In genomic region chr1:36595167-36595931, GRCm38 (mm10) we compare ENCODE assay signal across 10 mouse cellular contexts. TPM values are rescaled to one million over a fixed set of nuclear protein-coding genes. Genes with fewer than 3 reads are reported as not detected.
A peak's percentile ranks its signal among the peaks of the same experiment; 100 is the strongest.
DNase-seq lines count a peak whose midpoint lies in the region; ATAC-seq and TF ChIP-seq lines count a peak whose summit lies in the region.
"Had no signal": no experiment of that assay in that cellular context is flagged by ENCODE, and none has a peak within 500 bp of the region (broad histone marks: within the 10 kb centered on the region; RNA-seq: fewer than 3 reads in every experiment).

No protein-coding gene starts in this region.

- no peak overlapping the region for H3K9ac ChIP-seq in midbrain, embryonic 12.5 days (replicated peaks)

- no peak overlapping the region for H3K4me2 ChIP-seq in midbrain, embryonic 12.5 days (replicated peaks)

- TF ChIP-seq CTCF in thymus, adult 2 months (IDR thresholded peaks at IDR 0.05; ENCODE audit: borderline replicate concordance, control insufficient read depth, extremely low read depth, insufficient read depth, low read length, poor library complexity), result no peak

- peaks cover 41% of the 10 kb centered on the region for H3K4me1 ChIP-seq in heart, embryonic 10.5 days
- H3K4me1 ChIP-seq in thymus, adult 2 months (replicated peaks; ENCODE audit: control insufficient read depth, insufficient read depth, low read length), result peaks cover 56% of the 10 kb centered on the region
- peaks cover 15% of the 10 kb centered on the region; the same call in 1 of the 2 replicates for H3K4me1 ChIP-seq in midbrain, embryonic 12.5 days

- 0 out of 2 replicates have a peak, but pooled peaks cover 4% of the 10 kb centered on the region for H3K27me3 ChIP-seq in heart, embryonic 10.5 days (ENCODE audit: insufficient read depth, poor library complexity, severe bottlenecking)
- no peaks in the 10 kb centered on the region for H3K27me3 ChIP-seq in thymus, adult 2 months (ENCODE audit: control insufficient read depth, insufficient read depth, low read length)
- H3K27me3 ChIP-seq in midbrain, embryonic 12.5 days, result no peaks in the 10 kb centered on the region

- H3K9me3 ChIP-seq in heart, embryonic 10.5 days, result no peaks in the 10 kb centered on the region
- no peaks in the 10 kb centered on the region for H3K9me3 ChIP-seq in midbrain, embryonic 12.5 days

- no peak for DNase-seq in heart, embryonic 10.5 days (ENCODE audit: low spot score)
- no peak for DNase-seq in heart, adult 18-20 months
- peak; percentile 48 for DNase-seq in thymus, adult 2 months
- no peak for DNase-seq in thymus, adult 18-20 months
- DNase-seq in cerebellum, adult 11 months, result no peak
- no peak for DNase-seq in natural killer cell, adult 2 months (ENCODE audit: low spot score in 2 of 2)
- DNase-seq: cerebellum, postnatal 36 days had no signal

- ATAC-seq in midbrain, embryonic 12.5 days (ENCODE audit: low FRiP score, low read depth), result no peak
- no peak for ATAC-seq in megakaryocyte, adult 5-6 weeks (ENCODE audit: poor library complexity, severe bottlenecking)

- WGBS in heart, embryonic 10.5 days, result 49% methylated on average over 10 of the region's 10 CpGs
- 26% methylated on average over 10 of the region's 10 CpGs for WGBS in thymus, adult 2 months
- WGBS in midbrain, embryonic 12.5 days, result 63% methylated on average over 10 of the region's 10 CpGs

- no peak for TF ChIP-seq POLR2A in thymus, adult 2 months (IDR thresholded peaks at IDR 0.05; ENCODE audit: control insufficient read depth, extremely low read depth, insufficient read depth, low read length, poor library complexity)

- peak overlapping the region; percentile 49; the same call in 1 of the 2 replicates for H3K27ac ChIP-seq in heart, embryonic 10.5 days
- H3K27ac ChIP-seq in thymus, adult 2 months (ENCODE audit: control insufficient read depth, insufficient read depth, low read length), result peak overlapping the region; percentile 68
- H3K27ac ChIP-seq in midbrain, embryonic 12.5 days (replicated peaks), result peak overlapping the region; percentile 46; the same call in 1 of the 2 replicates
- H3K27ac ChIP-seq: macrophage had no signal

- H3K4me3 ChIP-seq in heart, embryonic 10.5 days, result no peak overlapping the region
- no peak overlapping the region for H3K4me3 ChIP-seq in thymus, adult 2 months (ENCODE audit: control insufficient read depth, insufficient read depth, low read length)
- no peak overlapping the region for H3K4me3 ChIP-seq in midbrain, embryonic 12.5 days

- no peaks in the 10 kb centered on the region for H3K36me3 ChIP-seq in heart, embryonic 10.5 days
- no peaks in the 10 kb centered on the region for H3K36me3 ChIP-seq in thymus, adult 2 months (ENCODE audit: control insufficient read depth, insufficient read depth, low read length)
- H3K36me3 ChIP-seq in midbrain, embryonic 12.5 days, result no peaks in the 10 kb centered on the region

RNA-seq across cellular contexts. Expression of gene Sema4c, which starts 37.2 kb away (rescaled TPM):
- polyA plus RNA-seq in heart, embryonic 10.5 days (2016; fragmentation: Nextera tagmentation; extraction: Ambion mirVana), result 12.2 and 15.2 TPM in 2 replicates
- total RNA-seq in heart, adult 18-20 months (2021), result 10 to 100 TPM in 1 of 2 experiments, 1 to 10 TPM in 1; 9.2 to 10.4 TPM
- 15.5 and 16.8 TPM in 2 replicates for polyA plus RNA-seq in thymus, adult 2 months (2012; rRNA removed)
- polyA plus RNA-seq in midbrain, embryonic 12.5 days (2016; fragmentation: Nextera tagmentation; extraction: Ambion mirVana), result 35.2 and 37.6 TPM in 2 replicates
- 1.5 and 2.1 TPM in 2 replicates for total RNA-seq in megakaryocyte, adult 5-6 weeks (2015)
- total RNA-seq in megakaryocyte, adult 5-6 weeks (2017), result 1.8 and 3.6 TPM in 2 replicates

RNA-seq across cellular contexts. Expression of gene Ankrd39, which starts 48.1 kb away (rescaled TPM):
- 23.9 and 24.5 TPM in 2 replicates for polyA plus RNA-seq in heart, embryonic 10.5 days (2016; fragmentation: Nextera tagmentation; extraction: Ambion mirVana)
- total RNA-seq in heart, adult 18-20 months (2021), result 1 to 10 TPM; 5.8 to 6.2 TPM
- 48.4 and 51.8 TPM in 2 replicates for polyA plus RNA-seq in thymus, adult 2 months (2012; rRNA removed)
- polyA plus RNA-seq in midbrain, embryonic 12.5 days (2016; fragmentation: Nextera tagmentation; extraction: Ambion mirVana), result 19.6 and 19.8 TPM in 2 replicates
- 3.6 and 4.9 TPM in 2 replicates for total RNA-seq in megakaryocyte, adult 5-6 weeks (2015)
- 2.2 and 2.9 TPM in 2 replicates for total RNA-seq in megakaryocyte, adult 5-6 weeks (2017)

RNA-seq across cellular contexts. Expression of gene Gm42417, which starts 56.1 kb away (rescaled TPM):
- polyA plus RNA-seq in heart, embryonic 10.5 days (2016; fragmentation: Nextera tagmentation; extraction: Ambion mirVana), result 0.20 and 1.0 TPM in 2 replicates
- total RNA-seq in heart, adult 18-20 months (2021), result 100 to 1,000 TPM; 174 to 267 TPM
- polyA plus RNA-seq in thymus, adult 2 months (2012; rRNA removed), result not detected in 2 replicates
- 0.55 TPM in 1 of 2 replicates, not detected in the other for polyA plus RNA-seq in midbrain, embryonic 12.5 days (2016; fragmentation: Nextera tagmentation; extraction: Ambion mirVana)
- total RNA-seq in megakaryocyte, adult 5-6 weeks (2015), result not detected in 2 replicates
- not detected in 2 replicates for total RNA-seq in megakaryocyte, adult 5-6 weeks (2017)

RNA-seq across cellular contexts. Expression of gene Ankrd23, which starts 58.7 kb away (rescaled TPM):
- polyA plus RNA-seq in heart, embryonic 10.5 days (2016; fragmentation: Nextera tagmentation; extraction: Ambion mirVana), result 16.7 and 19.0 TPM in 2 replicates
- total RNA-seq in heart, adult 18-20 months (2021), result 100 to 1,000 TPM; 315 to 408 TPM
- polyA plus RNA-seq in thymus, adult 2 months (2012; rRNA removed), result 40.4 and 56.2 TPM in 2 replicates
- 19.8 and 21.1 TPM in 2 replicates for polyA plus RNA-seq in midbrain, embryonic 12.5 days (2016; fragmentation: Nextera tagmentation; extraction: Ambion mirVana)
- 2.3 and 2.4 TPM in 2 replicates for total RNA-seq in megakaryocyte, adult 5-6 weeks (2015)
- 2.2 and 9.8 TPM in 2 replicates for total RNA-seq in megakaryocyte, adult 5-6 weeks (2017)
